Mouse (Mus musculus) heart, postnatal 0 days (tissue): ENCODE measurements around the gene Zfyve27.

Source experiments
- CTCF ChIP-seq: IDR thresholded peaks from 2 replicates; pipeline ENCODE4 v1.5.1; 2016; ENCODE audit warnings: antibody characterized with exemption, control low read depth, low read depth
- EP300 ChIP-seq: IDR thresholded peaks from 2 replicates; pipeline ENCODE4 v1.6.1; 2016; ENCODE audit warnings: antibody characterized with exemption, low read depth

GRCm38 (mm10) chr19:42166766-42167165 lies 3.0 kb downstream of the Zfyve27 start:
- no peak for TF ChIP-seq CTCF
- TF ChIP-seq EP300 = no peak
